Mouse (Mus musculus): Measurements from ENCODE around the gene Sec14l1. TPM values are rescaled to one million over a fixed set of nuclear protein-coding genes. Genes with fewer than 3 reads are reported as not detected.

Gene Sec14l1
- polyA plus RNA-seq, 1 experiment from 2014 or later: 29.7 TPM

- no peak for ATAC-seq (ENCODE audit: insufficient number of reproducible peaks, low FRiP score, low TSS enrichment, low read depth)
- 90% methylated on average over 14 of the region's 14 CpGs for WGBS
- H3K27me3 ChIP-seq (ENCODE audit: control insufficient read depth, insufficient read depth, low read length): no peaks in the 10 kb centered on the region
- no peak overlapping the region for H3K27ac ChIP-seq (replicated peaks; ENCODE audit: low read depth, low read length)
- no peaks in the 10 kb centered on the region for H3K9me3 ChIP-seq (ENCODE audit: control insufficient read depth, low read length)
- DNase-seq (ENCODE audit: low spot score): no peak
- H3K9ac ChIP-seq (ENCODE audit: low read length): no peak overlapping the region
- no peak overlapping the region for H3K4me3 ChIP-seq (ENCODE audit: low read depth, low read length)
- H3K4me2 ChIP-seq (ENCODE audit: low read depth, severe bottlenecking): no peak overlapping the region
- no peaks in the 10 kb centered on the region for H3K4me1 ChIP-seq (ENCODE audit: control insufficient read depth, insufficient read depth, low read length)
- peaks cover 23% of the 10 kb centered on the region; the same call in 1 of the 2 replicates for H3K36me3 ChIP-seq (ENCODE audit: control insufficient read depth, insufficient read depth, low read length)
These were observed 30.6 kb downstream of the Sec14l1 start for GRCm38 (mm10) chr11:117145451-117146117.

- no peaks in the 10 kb centered on the region for H3K27me3 ChIP-seq (ENCODE audit: control insufficient read depth, insufficient read depth, low read length)
- DNase-seq (ENCODE audit: low spot score) (no peak), ATAC-seq (ENCODE audit: insufficient number of reproducible peaks, low FRiP score, low TSS enrichment, low read depth) (no peak)
- H3K4me1 ChIP-seq (ENCODE audit: control insufficient read depth, insufficient read depth, low read length): no peaks in the 10 kb centered on the region
- 96% methylated on average over 6 of the region's 6 CpGs for WGBS
- H3K36me3 ChIP-seq (ENCODE audit: control insufficient read depth, insufficient read depth, low read length): peaks cover 24% of the 10 kb centered on the region; the same call in 1 of the 2 replicates
- no peak overlapping the region for H3K27ac ChIP-seq (replicated peaks; ENCODE audit: low read depth, low read length)
- H3K4me2 ChIP-seq (ENCODE audit: low read depth, severe bottlenecking): no peak overlapping the region
- H3K9ac ChIP-seq (ENCODE audit: low read length): no peak overlapping the region
- no peak overlapping the region for H3K4me3 ChIP-seq (ENCODE audit: low read depth, low read length)
- H3K9me3 ChIP-seq (ENCODE audit: control insufficient read depth, low read length): no peaks in the 10 kb centered on the region
These were observed 31.1 kb downstream of the Sec14l1 start for GRCm38 (mm10) chr11:117146118-117146506.

GRCm38 (mm10) chr11:117146776-117147536 lies 32.0 kb downstream of the Sec14l1 start:
- DNase-seq (ENCODE audit: low spot score): no peak
- no peaks in the 10 kb centered on the region for H3K27me3 ChIP-seq (ENCODE audit: control insufficient read depth, insufficient read depth, low read length)
- no peaks in the 10 kb centered on the region for H3K4me1 ChIP-seq (ENCODE audit: control insufficient read depth, insufficient read depth, low read length)
- no peak overlapping the region for H3K4me3 ChIP-seq (ENCODE audit: low read depth, low read length)
- no peak overlapping the region for H3K9ac ChIP-seq (ENCODE audit: low read length)
- ATAC-seq (ENCODE audit: insufficient number of reproducible peaks, low FRiP score, low TSS enrichment, low read depth): no peak
- no peak overlapping the region for H3K4me2 ChIP-seq (ENCODE audit: low read depth, severe bottlenecking)
- no peaks in the 10 kb centered on the region for H3K9me3 ChIP-seq (ENCODE audit: control insufficient read depth, low read length)
- H3K36me3 ChIP-seq (ENCODE audit: control insufficient read depth, insufficient read depth, low read length): peaks cover 28% of the 10 kb centered on the region; the same call in 1 of the 2 replicates
- no peak overlapping the region for H3K27ac ChIP-seq (replicated peaks; ENCODE audit: low read depth, low read length)
- WGBS: 68% methylated on average over 24 of the region's 24 CpGs

- Histone ChIP-seq H3K27me3 (ENCODE audit: control insufficient read depth, insufficient read depth, low read length) (no peaks in the 10 kb centered on the region), H3K4me1 (ENCODE audit: control insufficient read depth, insufficient read depth, low read length) (no peaks in the 10 kb centered on the region), H3K4me2 (ENCODE audit: low read depth, severe bottlenecking) (no peak overlapping the region), H3K27ac (replicated peaks; ENCODE audit: low read depth, low read length) (no peak overlapping the region), H3K9ac (ENCODE audit: low read length) (no peak overlapping the region), H3K36me3 (ENCODE audit: control insufficient read depth, insufficient read depth, low read length) (peaks cover 27% of the 10 kb centered on the region; the same call in 1 of the 2 replicates), H3K9me3 (ENCODE audit: control insufficient read depth, low read length) (no peaks in the 10 kb centered on the region), H3K4me3 (ENCODE audit: low read depth, low read length) (no peak overlapping the region)
- no peak for ATAC-seq (ENCODE audit: insufficient number of reproducible peaks, low FRiP score, low TSS enrichment, low read depth)
- WGBS: 90% methylated on average over 18 of the region's 18 CpGs
- no peak for DNase-seq (ENCODE audit: low spot score)
These were observed 34.1 kb downstream of the Sec14l1 start for GRCm38 (mm10) chr11:117148893-117149685.

- no peaks in the 10 kb centered on the region for H3K4me1 ChIP-seq (ENCODE audit: control insufficient read depth, insufficient read depth, low read length)
- ATAC-seq (ENCODE audit: insufficient number of reproducible peaks, low FRiP score, low TSS enrichment, low read depth): no peak
- 82% methylated on average over 9 of the region's 9 CpGs for WGBS
These were observed 35.5 kb downstream of the Sec14l1 start for GRCm38 (mm10) chr11:117150467-117150966.

GRCm38 (mm10) chr11:117151461-117151860 lies 36.5 kb downstream of the Sec14l1 start:
- Histone ChIP-seq H3K4me3 (ENCODE audit: low read depth, low read length) (no peak overlapping the region), H3K27me3 (ENCODE audit: control insufficient read depth, insufficient read depth, low read length) (no peaks in the 10 kb centered on the region), H3K27ac (replicated peaks; ENCODE audit: low read depth, low read length) (no peak overlapping the region), H3K9me3 (ENCODE audit: control insufficient read depth, low read length) (no peaks in the 10 kb centered on the region), H3K9ac (ENCODE audit: low read length) (no peak overlapping the region), H3K36me3 (ENCODE audit: control insufficient read depth, insufficient read depth, low read length) (peaks cover 24% of the 10 kb centered on the region; the same call in 1 of the 2 replicates), H3K4me2 (ENCODE audit: low read depth, severe bottlenecking) (no peak overlapping the region), H3K4me1 (ENCODE audit: control insufficient read depth, insufficient read depth, low read length) (peaks cover 5% of the 10 kb centered on the region; the same call in 1 of the 2 replicates)
- ATAC-seq (ENCODE audit: insufficient number of reproducible peaks, low FRiP score, low TSS enrichment, low read depth): no peak
- 89% methylated on average over 7 of the region's 7 CpGs for WGBS
- no peak for DNase-seq (ENCODE audit: low spot score)

More at GRCm38 (mm10) chr11:117150467-117150966, 35.5 kb downstream of the Sec14l1 start:
- H3K36me3 ChIP-seq (ENCODE audit: control insufficient read depth, insufficient read depth, low read length): peaks cover 28% of the 10 kb centered on the region; the same call in 1 of the 2 replicates
- H3K9ac ChIP-seq (ENCODE audit: low read length): no peak overlapping the region
- no peaks in the 10 kb centered on the region for H3K27me3 ChIP-seq (ENCODE audit: control insufficient read depth, insufficient read depth, low read length)
- H3K4me3 ChIP-seq (ENCODE audit: low read depth, low read length): no peak overlapping the region
- H3K9me3 ChIP-seq (ENCODE audit: control insufficient read depth, low read length): no peaks in the 10 kb centered on the region
- no peak overlapping the region for H3K4me2 ChIP-seq (ENCODE audit: low read depth, severe bottlenecking)
- no peak for DNase-seq (ENCODE audit: low spot score)
- H3K27ac ChIP-seq (replicated peaks; ENCODE audit: low read depth, low read length): no peak overlapping the region

GRCm38 (mm10) chr11:117152541-117152940 lies 37.6 kb downstream of the Sec14l1 start:
- Histone ChIP-seq H3K27ac (replicated peaks; ENCODE audit: low read depth, low read length) (no peak overlapping the region), H3K36me3 (ENCODE audit: control insufficient read depth, insufficient read depth, low read length) (peaks cover 27% of the 10 kb centered on the region; the same call in 1 of the 2 replicates), H3K4me3 (ENCODE audit: low read depth, low read length) (no peak overlapping the region), H3K4me1 (ENCODE audit: control insufficient read depth, insufficient read depth, low read length) (peaks cover 5% of the 10 kb centered on the region; the same call in 1 of the 2 replicates), H3K27me3 (ENCODE audit: control insufficient read depth, insufficient read depth, low read length) (no peaks in the 10 kb centered on the region), H3K9ac (ENCODE audit: low read length) (no peak overlapping the region), H3K4me2 (ENCODE audit: low read depth, severe bottlenecking) (no peak overlapping the region), H3K9me3 (ENCODE audit: control insufficient read depth, low read length) (no peaks in the 10 kb centered on the region)
- ATAC-seq (ENCODE audit: insufficient number of reproducible peaks, low FRiP score, low TSS enrichment, low read depth) (no peak), DNase-seq (ENCODE audit: low spot score) (no peak)
- WGBS: 75% methylated on average over 6 of the region's 6 CpGs

- peaks cover 5% of the 10 kb centered on the region; the same call in 1 of the 2 replicates for H3K4me1 ChIP-seq (ENCODE audit: control insufficient read depth, insufficient read depth, low read length)
- WGBS: 77% methylated on average over 9 of the region's 9 CpGs
- ATAC-seq (ENCODE audit: insufficient number of reproducible peaks, low FRiP score, low TSS enrichment, low read depth): no peak
These were observed 38.6 kb downstream of the Sec14l1 start for GRCm38 (mm10) chr11:117153553-117153952.

More at GRCm38 (mm10) chr11:117153553-117153952, 38.6 kb downstream of the Sec14l1 start:
- Histone ChIP-seq H3K27me3 (ENCODE audit: control insufficient read depth, insufficient read depth, low read length) (no peaks in the 10 kb centered on the region), H3K27ac (replicated peaks; ENCODE audit: low read depth, low read length) (no peak overlapping the region), H3K9me3 (ENCODE audit: control insufficient read depth, low read length) (no peaks in the 10 kb centered on the region), H3K9ac (ENCODE audit: low read length) (no peak overlapping the region), H3K4me2 (ENCODE audit: low read depth, severe bottlenecking) (no peak overlapping the region), H3K4me3 (ENCODE audit: low read depth, low read length) (no peak overlapping the region), H3K36me3 (ENCODE audit: control insufficient read depth, insufficient read depth, low read length) (peaks cover 27% of the 10 kb centered on the region; the same call in 1 of the 2 replicates)
- no peak for DNase-seq (ENCODE audit: low spot score)
